Mouse (Mus musculus): Measurements from ENCODE around the gene Arhgap25. TPM values are rescaled to one million over a fixed set of nuclear protein-coding genes. Genes with fewer than 3 reads are reported as not detected.

Arhgap25 gene
- polyA plus RNA-seq, 1 experiment from 2014 or later = 5.1 TPM

DNA sequence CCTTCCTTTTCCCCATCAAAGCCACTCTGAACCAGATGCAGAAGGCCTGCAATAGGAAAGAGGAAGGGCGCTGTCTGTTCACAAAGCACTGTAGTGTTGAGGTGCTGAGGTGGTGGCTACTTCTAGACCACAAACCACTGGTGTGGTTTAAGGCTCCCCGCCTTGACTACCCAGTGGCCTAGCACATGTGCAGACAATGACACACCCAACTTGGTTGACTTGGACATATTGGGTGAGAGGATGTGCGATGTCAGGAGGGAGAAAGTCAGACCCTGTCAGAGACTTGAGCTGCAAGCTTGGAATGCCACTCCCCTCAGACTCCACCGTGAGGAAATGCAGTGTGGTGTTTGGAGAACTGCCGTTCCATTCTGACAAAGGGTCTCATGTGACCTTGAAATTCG is 8.1 kb upstream of the Arhgap25 start:
- H3K27ac ChIP-seq (ENCODE audit: low read depth, low read length) = no peak overlapping the region
- ATAC-seq (ENCODE audit: low FRiP score, low TSS enrichment) = no peak
- no peaks in the 10 kb centered on the region for H3K4me1 ChIP-seq (ENCODE audit: control insufficient read depth, insufficient read depth, low read length)
- no peak overlapping the region for H3K9ac ChIP-seq (ENCODE audit: low read depth, low read length)
- no peaks in the 10 kb centered on the region for H3K36me3 ChIP-seq (ENCODE audit: control insufficient read depth, insufficient read depth, low read length)
- no peaks in the 10 kb centered on the region; the same call in 1 of the 2 replicates for H3K9me3 ChIP-seq (ENCODE audit: control insufficient read depth, low read length)
- 76% methylated on average over 6 of the region's 6 CpGs for WGBS
- no peak overlapping the region for H3K4me2 ChIP-seq (replicated peaks; ENCODE audit: low read depth, low read length)
- no peaks in the 10 kb centered on the region for H3K27me3 ChIP-seq (ENCODE audit: control insufficient read depth, insufficient read depth, low read length)
- H3K4me3 ChIP-seq (ENCODE audit: low read length) = no peak overlapping the region

DNA sequence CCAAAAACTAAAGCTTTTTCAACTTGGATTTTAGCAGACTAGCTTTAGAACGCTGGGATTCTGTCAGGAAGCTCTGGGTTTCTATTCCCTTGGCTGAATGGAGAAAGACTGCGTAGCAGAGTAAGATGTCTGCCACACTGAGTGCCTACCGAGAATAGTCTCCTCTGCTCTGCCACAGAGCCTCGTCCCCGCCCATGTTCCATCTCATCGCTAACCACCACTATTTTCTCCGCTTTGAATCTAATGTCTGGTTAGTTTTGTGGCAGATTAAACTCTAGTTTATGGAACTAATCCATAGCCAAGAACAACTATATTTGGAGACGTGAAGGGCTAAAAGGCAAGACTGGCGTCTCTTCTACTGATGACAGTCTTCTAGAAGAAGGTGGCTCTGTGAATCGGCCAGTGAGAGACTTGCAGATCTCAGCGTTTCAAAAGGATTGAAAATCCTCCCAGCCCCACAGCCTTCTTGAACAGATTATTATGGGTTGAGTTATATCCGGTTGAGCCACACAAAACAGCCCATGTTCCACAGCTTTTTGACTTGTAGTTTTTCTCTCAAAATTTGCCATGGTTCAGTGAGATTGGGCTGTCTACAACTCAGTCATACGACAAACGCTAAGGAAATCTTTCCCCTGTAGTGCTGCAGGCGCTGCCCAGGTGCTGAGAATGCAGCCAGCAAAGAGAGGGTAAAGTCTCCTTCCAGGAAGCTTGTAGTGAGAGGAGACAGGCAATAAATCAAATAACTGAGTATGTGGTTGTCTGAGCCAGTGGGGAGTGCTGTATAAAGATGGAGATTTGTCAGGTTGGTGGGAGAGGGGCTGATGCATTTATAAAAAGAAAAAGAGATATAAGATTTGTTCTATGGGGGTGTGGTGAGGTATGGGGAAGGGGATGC is 5.6 kb upstream of the Arhgap25 start:
- H3K4me2 ChIP-seq (replicated peaks; ENCODE audit: low read depth, low read length) = no peak overlapping the region
- 73% methylated on average over 15 of the region's 15 CpGs for WGBS

DNA sequence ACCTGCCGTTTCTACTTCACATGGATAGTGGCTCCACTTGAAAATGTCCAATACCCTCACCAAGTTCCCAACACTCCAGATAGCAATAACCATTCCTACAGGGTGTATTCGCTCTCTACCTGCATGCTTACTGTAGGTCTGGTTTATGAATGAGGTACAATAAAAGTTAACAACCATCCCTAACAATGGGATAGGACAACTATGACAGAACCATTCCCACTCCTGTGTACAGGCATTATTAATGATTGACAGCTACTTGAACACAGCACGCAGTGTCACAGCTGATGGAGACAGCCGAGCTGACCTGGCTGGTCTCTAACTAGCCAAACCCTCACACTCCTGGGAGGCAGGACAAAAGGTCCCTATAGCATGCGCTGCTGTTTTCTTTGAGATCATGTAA is 4.6 kb upstream of the Arhgap25 start:
- no peak for ATAC-seq (ENCODE audit: low FRiP score, low TSS enrichment)
- no peaks in the 10 kb centered on the region for H3K9me3 ChIP-seq (ENCODE audit: control insufficient read depth, low read length)
- H3K4me3 ChIP-seq (ENCODE audit: low read length) = no peak overlapping the region
- H3K9ac ChIP-seq (ENCODE audit: low read depth, low read length) = no peak overlapping the region
- 60% methylated on average over 5 of the region's 5 CpGs for WGBS
- no peak overlapping the region for H3K4me2 ChIP-seq (replicated peaks; ENCODE audit: low read depth, low read length)
- no peaks in the 10 kb centered on the region for H3K27me3 ChIP-seq (ENCODE audit: control insufficient read depth, insufficient read depth, low read length)
- H3K4me1 ChIP-seq (ENCODE audit: control insufficient read depth, insufficient read depth, low read length) = no peaks in the 10 kb centered on the region
- no peaks in the 10 kb centered on the region for H3K36me3 ChIP-seq (ENCODE audit: control insufficient read depth, insufficient read depth, low read length)
- H3K27ac ChIP-seq (ENCODE audit: low read depth, low read length) = no peak overlapping the region

More for the DNA sequence above, 5.6 kb upstream of the Arhgap25 start:
- Histone ChIP-seq H3K27ac (ENCODE audit: low read depth, low read length) (no peak overlapping the region), H3K27me3 (ENCODE audit: control insufficient read depth, insufficient read depth, low read length) (no peaks in the 10 kb centered on the region), H3K4me3 (ENCODE audit: low read length) (no peak overlapping the region), H3K36me3 (ENCODE audit: control insufficient read depth, insufficient read depth, low read length) (no peaks in the 10 kb centered on the region), H3K9me3 (ENCODE audit: control insufficient read depth, low read length) (no peaks in the 10 kb centered on the region), H3K4me1 (ENCODE audit: control insufficient read depth, insufficient read depth, low read length) (no peaks in the 10 kb centered on the region), H3K9ac (ENCODE audit: low read depth, low read length) (no peak overlapping the region)
- ATAC-seq (ENCODE audit: low FRiP score, low TSS enrichment) = no peak

DNA sequence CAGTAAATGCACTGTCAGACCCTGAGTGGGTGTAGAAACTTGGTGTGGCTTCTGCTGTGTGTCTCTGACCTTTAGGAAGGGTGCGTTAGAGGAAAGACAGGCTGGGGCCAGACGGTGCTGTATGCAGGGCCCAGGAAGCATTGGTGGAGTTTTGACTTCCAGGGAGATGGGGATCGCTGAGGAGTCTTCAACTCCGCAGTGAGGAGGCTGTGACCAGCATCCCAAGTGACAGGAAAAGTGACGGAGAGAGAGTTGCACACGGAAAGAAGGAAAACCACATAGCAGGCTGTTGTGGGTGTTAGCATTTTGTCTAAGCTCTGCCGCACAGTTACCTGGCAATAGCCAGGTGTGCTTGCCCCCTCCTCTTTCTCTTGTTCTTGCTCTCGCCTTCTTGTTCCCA is 3.2 kb upstream of the Arhgap25 start:
- Histone ChIP-seq H3K27me3 (ENCODE audit: control insufficient read depth, insufficient read depth, low read length) (no peaks in the 10 kb centered on the region), H3K27ac (ENCODE audit: low read depth, low read length) (no peak overlapping the region), H3K4me3 (ENCODE audit: low read length) (no peak overlapping the region), H3K36me3 (ENCODE audit: control insufficient read depth, insufficient read depth, low read length) (no peaks in the 10 kb centered on the region), H3K9ac (ENCODE audit: low read depth, low read length) (no peak overlapping the region), H3K4me1 (ENCODE audit: control insufficient read depth, insufficient read depth, low read length) (no peaks in the 10 kb centered on the region), H3K4me2 (replicated peaks; ENCODE audit: low read depth, low read length) (no peak overlapping the region), H3K9me3 (ENCODE audit: control insufficient read depth, low read length) (no peaks in the 10 kb centered on the region)
- WGBS = 78% methylated on average over 8 of the region's 8 CpGs
- no peak for ATAC-seq (ENCODE audit: low FRiP score, low TSS enrichment)

DNA sequence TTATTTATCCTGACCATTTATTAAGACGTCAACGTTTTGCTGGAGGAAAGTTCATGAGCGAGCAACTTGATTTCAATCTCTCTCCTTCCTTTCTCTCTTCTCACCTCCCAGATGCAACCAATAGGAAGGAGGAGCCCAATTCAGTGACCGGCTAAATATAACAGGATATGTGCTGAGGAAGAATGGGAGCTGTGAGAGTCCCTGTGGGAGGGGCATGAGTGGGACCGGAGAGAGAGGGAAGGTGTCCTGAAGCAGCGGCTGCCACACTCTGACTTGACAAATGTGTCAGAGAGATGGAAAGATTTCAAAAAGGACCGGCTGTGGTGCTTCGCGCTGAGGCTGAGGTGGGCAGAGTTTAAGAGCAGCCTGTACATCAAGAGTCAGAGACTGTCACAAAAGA is 2.6 kb upstream of the Arhgap25 start:
- no peak for ATAC-seq (ENCODE audit: low FRiP score, low TSS enrichment)
- no peaks in the 10 kb centered on the region for H3K36me3 ChIP-seq (ENCODE audit: control insufficient read depth, insufficient read depth, low read length)
- no peak overlapping the region for H3K27ac ChIP-seq (ENCODE audit: low read depth, low read length)
- no peaks in the 10 kb centered on the region for H3K27me3 ChIP-seq (ENCODE audit: control insufficient read depth, insufficient read depth, low read length)
- H3K4me3 ChIP-seq (ENCODE audit: low read length) = no peak overlapping the region
- no peak overlapping the region for H3K9ac ChIP-seq (ENCODE audit: low read depth, low read length)
- WGBS = 54% methylated on average over 9 of the region's 9 CpGs
- H3K4me2 ChIP-seq (replicated peaks; ENCODE audit: low read depth, low read length) = no peak overlapping the region
- no peaks in the 10 kb centered on the region for H3K4me1 ChIP-seq (ENCODE audit: control insufficient read depth, insufficient read depth, low read length)
- no peaks in the 10 kb centered on the region for H3K9me3 ChIP-seq (ENCODE audit: control insufficient read depth, low read length)

DNA sequence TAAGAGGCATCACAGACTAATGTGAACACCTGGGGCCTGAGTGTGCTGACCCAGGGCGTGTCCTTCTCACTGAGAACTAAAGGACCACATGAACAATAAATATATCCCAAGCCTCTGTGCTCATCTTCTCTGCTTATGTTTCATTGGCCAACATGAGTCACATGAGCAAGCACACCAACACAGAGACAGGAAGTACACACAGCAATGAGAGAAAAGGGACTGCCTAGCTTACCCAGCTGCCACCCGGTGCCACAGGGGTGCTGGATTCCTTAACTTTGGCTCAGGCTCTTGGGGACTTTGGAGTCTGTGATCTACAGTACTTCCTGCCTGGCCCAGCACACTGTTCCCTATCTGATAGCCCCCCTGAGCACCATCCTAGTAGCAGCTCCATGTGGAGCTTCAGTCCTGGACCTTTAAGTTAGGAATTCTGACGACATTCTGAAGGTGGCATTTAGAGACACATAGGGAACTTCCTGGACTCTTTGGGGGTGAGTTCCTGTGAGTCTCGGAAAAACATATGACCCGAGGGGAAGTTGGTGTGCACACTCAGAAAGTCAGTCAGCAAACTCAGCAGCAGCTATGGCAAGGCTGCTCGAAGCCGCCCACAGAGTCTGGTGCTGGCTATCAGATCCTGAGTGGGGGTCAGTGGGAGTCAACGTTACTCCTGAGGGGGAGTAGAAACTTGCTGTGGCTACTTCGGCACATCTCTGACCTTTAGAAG is 2.0 kb upstream of the Arhgap25 start:
- WGBS = 63% methylated on average over 9 of the region's 9 CpGs
- no peak overlapping the region for H3K4me2 ChIP-seq (replicated peaks; ENCODE audit: low read depth, low read length)
- no peaks in the 10 kb centered on the region for H3K36me3 ChIP-seq (ENCODE audit: control insufficient read depth, insufficient read depth, low read length)
- no peak overlapping the region for H3K27ac ChIP-seq (ENCODE audit: low read depth, low read length)
- H3K4me1 ChIP-seq (ENCODE audit: control insufficient read depth, insufficient read depth, low read length) = no peaks in the 10 kb centered on the region
- no peaks in the 10 kb centered on the region for H3K9me3 ChIP-seq (ENCODE audit: control insufficient read depth, low read length)
- no peaks in the 10 kb centered on the region for H3K27me3 ChIP-seq (ENCODE audit: control insufficient read depth, insufficient read depth, low read length)
- no peak overlapping the region for H3K9ac ChIP-seq (ENCODE audit: low read depth, low read length)
- H3K4me3 ChIP-seq (ENCODE audit: low read length) = no peak overlapping the region
- no peak for ATAC-seq (ENCODE audit: low FRiP score, low TSS enrichment)

DNA sequence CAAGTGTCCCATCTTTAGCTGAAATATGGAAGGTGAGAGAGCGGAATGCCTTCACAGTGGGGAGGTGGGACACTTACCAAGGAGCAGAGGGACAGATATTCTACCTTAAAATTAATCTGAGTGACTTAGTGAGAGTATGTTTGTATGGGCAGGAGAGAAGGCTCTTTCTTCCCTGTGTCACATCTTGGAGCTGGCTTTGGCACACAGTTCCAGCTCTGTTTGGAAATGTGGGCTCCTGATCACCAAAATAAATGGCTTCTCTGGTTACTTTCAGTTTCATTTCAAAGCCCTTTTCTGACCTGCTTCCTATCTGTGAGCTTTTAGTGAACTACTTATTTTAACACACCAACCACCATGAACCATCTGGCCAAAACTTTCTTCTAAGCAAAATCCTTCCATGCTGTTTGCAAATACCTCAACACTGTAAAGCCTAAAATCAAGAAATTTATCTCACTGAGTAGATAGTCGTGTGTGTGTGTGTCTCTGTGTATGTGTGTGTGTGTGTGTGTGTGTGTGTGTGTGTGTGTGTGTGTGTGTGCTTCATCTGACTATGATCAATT is 1.5 kb downstream of the Arhgap25 start:
- no peak for ATAC-seq (ENCODE audit: low FRiP score, low TSS enrichment)
- Histone ChIP-seq H3K4me3 (ENCODE audit: low read length) (no peak overlapping the region), H3K9ac (ENCODE audit: low read depth, low read length) (no peak overlapping the region), H3K36me3 (ENCODE audit: control insufficient read depth, insufficient read depth, low read length) (no peaks in the 10 kb centered on the region), H3K4me1 (ENCODE audit: control insufficient read depth, insufficient read depth, low read length) (no peaks in the 10 kb centered on the region), H3K27ac (ENCODE audit: low read depth, low read length) (no peak overlapping the region), H3K27me3 (ENCODE audit: control insufficient read depth, insufficient read depth, low read length) (no peaks in the 10 kb centered on the region), H3K9me3 (ENCODE audit: control insufficient read depth, low read length) (no peaks in the 10 kb centered on the region), H3K4me2 (replicated peaks; ENCODE audit: low read depth, low read length) (no peak overlapping the region)
- WGBS = 83% methylated on average over 2 of the region's 2 CpGs

DNA sequence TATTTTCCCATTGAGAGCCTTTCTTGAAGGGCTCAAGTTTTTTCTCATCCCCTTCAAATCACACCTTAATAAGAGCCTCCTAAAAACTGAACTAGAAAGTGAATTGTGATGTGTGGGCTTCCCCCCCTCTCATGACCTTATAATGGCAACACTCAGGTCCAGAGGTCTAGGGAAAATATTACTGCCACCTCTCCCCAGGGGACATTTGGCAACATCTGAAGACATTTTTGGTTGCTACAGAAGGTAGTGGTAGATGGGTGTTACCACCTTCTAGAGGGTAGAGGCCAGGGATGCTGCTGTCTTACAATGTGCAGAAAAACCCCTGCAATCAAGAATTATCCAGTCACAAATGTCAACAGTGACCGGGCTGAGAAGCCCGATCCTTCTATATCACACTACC is 2.7 kb downstream of the Arhgap25 start:
- WGBS = 86% methylated on average over 2 of the region's 2 CpGs
- Histone ChIP-seq H3K4me2 (replicated peaks; ENCODE audit: low read depth, low read length) (no peak overlapping the region), H3K9me3 (ENCODE audit: control insufficient read depth, low read length) (no peaks in the 10 kb centered on the region), H3K27me3 (ENCODE audit: control insufficient read depth, insufficient read depth, low read length) (no peaks in the 10 kb centered on the region), H3K36me3 (ENCODE audit: control insufficient read depth, insufficient read depth, low read length) (no peaks in the 10 kb centered on the region), H3K4me1 (ENCODE audit: control insufficient read depth, insufficient read depth, low read length) (no peaks in the 10 kb centered on the region), H3K9ac (ENCODE audit: low read depth, low read length) (no peak overlapping the region), H3K27ac (ENCODE audit: low read depth, low read length) (no peak overlapping the region), H3K4me3 (ENCODE audit: low read length) (no peak overlapping the region)
- ATAC-seq (ENCODE audit: low FRiP score, low TSS enrichment) = no peak
